Mouse (Mus musculus): ENCODE results near the gene Smo. TPM values are rescaled to one million over a fixed set of nuclear protein-coding genes. Genes with fewer than 3 reads are reported as not detected.

Smo gene
- 21.7 and 36.9 TPM in 2 replicates for polyA plus RNA-seq (2016; fragmentation: Nextera tagmentation; extraction: Ambion mirVana)

DNA sequence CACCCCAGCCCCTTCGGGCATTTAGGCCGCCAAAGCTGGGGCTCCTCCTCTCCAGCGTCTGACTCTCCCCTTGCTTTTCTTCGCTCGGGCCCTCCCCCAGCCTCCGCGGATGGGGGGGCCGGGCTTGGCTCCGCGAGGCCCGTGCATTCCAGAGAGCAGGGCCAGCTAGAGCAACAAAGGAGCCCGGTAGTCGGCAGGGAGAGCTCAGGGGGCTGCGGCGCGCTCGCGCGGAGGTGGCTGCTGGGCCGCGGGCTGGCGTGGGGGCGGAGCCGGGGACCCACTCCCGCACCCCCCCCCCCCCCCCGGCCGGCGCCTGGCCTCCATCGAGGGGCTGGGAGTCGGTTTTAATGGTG lies at the start of gene Smo:
TSS of gene Smo (plus strand) at position 168 of the 353 bp plus-strand sequence.
- peak within 1 kb of the TSS; percentile 99 for H3K27ac ChIP-seq
- H3K27me3 ChIP-seq (ENCODE audit: insufficient read depth, poor library complexity, severe bottlenecking) = no peaks in the 10 kb centered on the region
- peaks cover 13% of the 10 kb centered on the region; the same call in 1 of the 2 replicates for H3K36me3 ChIP-seq
- H3K4me3 ChIP-seq = peak within 1 kb of the TSS; percentile 93
- DNase-seq (ENCODE audit: low spot score) = peak; percentile 95
- under 1% methylated on average over 24 of the region's 30 CpGs for WGBS
- peaks cover 28% of the 10 kb centered on the region for H3K4me1 ChIP-seq
- no peaks in the 10 kb centered on the region for H3K9me3 ChIP-seq

DNA sequence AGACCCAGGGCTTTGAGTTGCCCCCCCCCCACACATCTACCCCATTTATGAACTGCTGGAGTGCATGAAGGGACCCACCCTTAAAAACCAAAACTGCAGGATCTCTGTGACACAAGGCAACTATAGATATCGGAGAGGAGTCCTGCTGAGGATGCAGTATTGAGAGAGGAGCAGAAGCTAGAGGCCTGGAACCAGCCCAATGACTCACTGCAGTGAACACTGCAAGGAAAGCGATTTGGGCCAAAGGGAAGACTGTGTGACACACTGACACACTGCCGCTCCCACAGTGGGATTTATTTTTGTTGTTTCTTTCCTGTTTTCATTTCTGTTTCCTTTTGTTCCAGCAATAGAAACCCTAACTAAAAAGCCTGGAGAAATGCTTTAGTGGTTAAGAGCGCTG lies 49.4 kb upstream of the Smo start:
- no peaks in the 10 kb centered on the region for H3K36me3 ChIP-seq
- no peak overlapping the region for H3K27ac ChIP-seq
- DNase-seq (ENCODE audit: low spot score) = no peak
- H3K4me3 ChIP-seq = no peak overlapping the region
- H3K27me3 ChIP-seq (ENCODE audit: insufficient read depth, poor library complexity, severe bottlenecking) = peaks cover 19% of the 10 kb centered on the region; the same call in 1 of the 2 replicates
- no peaks in the 10 kb centered on the region for H3K9me3 ChIP-seq
- H3K4me1 ChIP-seq = no peaks in the 10 kb centered on the region
- WGBS = 81% methylated on average over 4 of the region's 4 CpGs

DNA sequence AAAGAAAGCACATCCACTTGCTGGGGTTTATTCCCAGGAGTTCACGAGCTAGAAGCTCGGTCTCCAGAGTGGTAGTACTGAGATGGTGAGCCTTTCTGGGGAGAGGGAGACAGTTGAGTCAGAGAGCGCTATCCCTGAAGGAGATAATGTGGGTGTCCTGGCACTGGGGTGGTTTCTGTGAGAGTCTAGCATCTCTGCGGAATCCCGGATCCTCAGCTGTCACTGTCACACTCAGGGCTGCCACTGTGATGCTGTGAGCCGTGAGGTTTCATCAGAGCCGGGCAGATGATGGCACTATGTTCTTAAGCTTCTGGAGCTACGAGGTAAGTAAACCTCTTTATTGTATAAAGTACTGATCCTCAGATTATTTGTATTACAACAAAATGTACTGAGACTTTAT lies 45.8 kb upstream of the Smo start:
- WGBS = 69% methylated on average over 8 of the region's 8 CpGs
- H3K27ac ChIP-seq = no peak overlapping the region

DNA sequence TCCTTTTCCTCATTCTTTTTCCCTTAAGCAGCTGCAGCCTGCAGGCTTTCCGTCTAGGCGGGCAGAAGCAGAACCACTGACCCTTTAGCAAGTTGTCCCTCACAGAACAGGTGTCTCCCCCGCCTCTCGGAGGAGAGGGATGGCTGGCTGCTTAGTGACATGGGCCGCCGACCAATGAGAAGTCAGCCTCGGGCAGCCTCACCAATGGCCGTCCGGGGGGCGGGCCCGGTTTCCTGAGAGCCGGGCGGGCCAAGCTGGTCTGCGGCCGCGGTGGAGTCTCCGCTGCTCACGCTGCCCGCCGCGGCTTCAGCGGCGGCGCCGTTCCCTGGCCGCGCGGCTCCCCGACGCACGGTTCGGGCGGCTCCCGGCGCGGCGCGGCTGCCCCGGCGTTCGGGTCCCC lies 41.4 kb upstream of the Smo start, which contains the start of gene Tspan33:
TSS of gene Tspan33 (plus strand) at position 270 of the 400 bp plus-strand sequence.
- Histone ChIP-seq H3K27me3 (ENCODE audit: insufficient read depth, poor library complexity, severe bottlenecking) (peaks cover 58% of the 10 kb centered on the region), H3K36me3 (no peaks in the 10 kb centered on the region), H3K9me3 (no peaks in the 10 kb centered on the region), H3K27ac (peak within 1 kb of the TSS; percentile 91), H3K4me3 (peak within 1 kb of the TSS; percentile 90), H3K4me1 (peaks cover 18% of the 10 kb centered on the region)
- DNase-seq (ENCODE audit: low spot score) = peak; percentile 96
- WGBS = 0% methylated on average over 41 of the region's 41 CpGs

More for the DNA sequence above, 45.8 kb upstream of the Smo start:
- H3K4me1 ChIP-seq = peaks cover under 1% of the 10 kb centered on the region; the same call in 1 of the 2 replicates
- H3K4me3 ChIP-seq = no peak overlapping the region
- H3K27me3 ChIP-seq (ENCODE audit: insufficient read depth, poor library complexity, severe bottlenecking) = peaks cover 47% of the 10 kb centered on the region
- no peaks in the 10 kb centered on the region for H3K9me3 ChIP-seq
- H3K36me3 ChIP-seq = no peaks in the 10 kb centered on the region
- no peak for DNase-seq (ENCODE audit: low spot score)

DNA sequence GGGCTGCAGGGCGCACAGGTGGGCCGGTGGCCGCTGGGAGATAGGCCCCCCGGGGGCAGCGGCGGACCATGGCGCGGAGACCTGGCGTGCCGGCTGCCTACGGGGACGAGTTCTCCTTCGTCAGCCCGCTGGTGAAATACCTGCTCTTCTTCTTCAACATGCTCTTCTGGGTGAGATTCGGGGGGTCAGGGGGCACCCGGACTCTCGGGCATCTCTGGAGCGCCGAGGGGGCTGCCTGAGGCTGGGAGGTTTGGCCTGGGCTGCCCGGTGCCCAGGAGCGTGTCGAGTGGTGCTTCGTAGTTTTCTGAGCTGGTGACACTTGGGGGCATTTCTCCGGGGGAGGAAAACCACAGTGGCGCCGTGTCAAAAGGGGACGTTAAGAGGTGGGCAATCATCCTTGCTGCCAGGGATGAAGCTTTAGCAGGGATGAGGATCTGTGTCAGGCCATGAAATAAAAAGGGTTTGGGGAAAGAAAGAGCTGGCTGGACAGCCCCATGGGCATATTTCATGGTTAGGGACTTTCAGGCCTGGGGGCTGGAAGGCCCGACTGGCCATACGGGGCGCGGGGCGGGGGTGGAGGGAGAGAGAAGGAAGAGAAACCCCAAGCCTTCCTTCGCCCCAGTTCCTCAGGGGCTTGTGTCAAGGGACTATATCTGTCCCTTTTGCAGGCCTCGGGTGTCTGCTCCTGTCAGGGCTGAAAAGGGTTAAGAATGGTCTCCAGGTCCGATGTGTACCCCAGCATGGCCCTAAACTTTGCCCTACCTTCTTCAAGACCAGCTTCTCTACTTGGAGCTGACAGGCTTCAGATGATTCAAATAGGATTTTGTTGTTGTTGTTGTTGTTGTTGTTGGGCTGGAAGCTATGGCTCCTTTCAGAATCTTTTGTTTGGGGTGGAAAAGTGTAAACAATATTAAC lies 40.7 kb upstream of the Smo start:
- Histone ChIP-seq H3K27ac (peak overlapping the region; percentile 91), H3K4me1 (peaks cover 18% of the 10 kb centered on the region), H3K4me3 (peak overlapping the region; percentile 90), H3K27me3 (ENCODE audit: insufficient read depth, poor library complexity, severe bottlenecking) (peaks cover 55% of the 10 kb centered on the region), H3K9me3 (no peaks in the 10 kb centered on the region), H3K36me3 (no peaks in the 10 kb centered on the region)
- 4% methylated on average over 35 of the region's 35 CpGs for WGBS
- no peak for DNase-seq (ENCODE audit: low spot score)

DNA sequence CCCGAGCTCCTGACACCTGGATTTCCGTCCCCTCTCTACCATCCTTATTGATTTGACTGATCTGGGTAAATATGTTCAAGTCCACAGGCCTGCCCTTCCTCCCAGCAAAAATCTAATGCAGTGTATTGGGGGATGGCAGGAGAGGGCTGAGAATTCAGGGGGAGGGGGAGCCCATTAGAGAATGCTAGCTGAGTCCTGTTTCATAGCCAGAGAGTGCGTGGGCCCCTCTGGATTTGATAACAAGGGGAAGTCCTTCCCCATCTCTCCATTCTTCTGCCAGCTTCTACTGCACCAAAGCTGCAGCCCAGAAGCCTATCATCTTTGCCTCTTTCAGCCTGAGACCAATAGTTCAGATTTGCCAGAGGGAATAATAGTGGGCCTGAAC lies 40.0 kb upstream of the Smo start:
- DNase-seq (ENCODE audit: low spot score) = no peak
- H3K27ac ChIP-seq = peak overlapping the region; percentile 91
- peaks cover 48% of the 10 kb centered on the region for H3K27me3 ChIP-seq (ENCODE audit: insufficient read depth, poor library complexity, severe bottlenecking)
- H3K4me1 ChIP-seq = peaks cover 18% of the 10 kb centered on the region
- H3K4me3 ChIP-seq = peak overlapping the region; percentile 90
- H3K9me3 ChIP-seq = no peaks in the 10 kb centered on the region
- no peaks in the 10 kb centered on the region for H3K36me3 ChIP-seq
- WGBS = 46% methylated on average over 3 of the region's 3 CpGs

DNA sequence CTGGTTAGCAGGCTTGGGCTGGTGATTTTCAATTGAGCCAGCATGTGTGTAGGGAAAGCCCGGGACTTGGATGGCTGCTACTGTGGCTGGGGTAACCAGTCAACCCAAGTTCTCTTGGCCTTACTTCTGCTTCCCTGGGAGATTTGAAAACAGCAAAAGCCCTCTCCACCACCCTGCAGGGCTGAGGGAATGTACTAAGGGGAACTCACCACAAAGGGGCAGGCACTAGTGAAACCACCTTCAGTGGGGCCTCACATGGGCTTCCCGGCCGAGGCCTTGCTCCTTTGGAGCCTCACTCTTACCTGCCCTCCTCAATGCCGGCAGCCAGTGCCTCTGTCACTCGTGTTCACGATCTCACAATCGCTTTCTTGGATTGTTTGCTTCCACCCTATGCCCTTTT lies 39.3 kb upstream of the Smo start:
- Histone ChIP-seq H3K27ac (peak overlapping the region; percentile 91), H3K4me1 (peaks cover 18% of the 10 kb centered on the region), H3K27me3 (ENCODE audit: insufficient read depth, poor library complexity, severe bottlenecking) (peaks cover 46% of the 10 kb centered on the region), H3K36me3 (no peaks in the 10 kb centered on the region), H3K9me3 (no peaks in the 10 kb centered on the region), H3K4me3 (peak overlapping the region; percentile 90)
- DNase-seq (ENCODE audit: low spot score) = no peak
- WGBS = 65% methylated on average over 7 of the region's 7 CpGs

DNA sequence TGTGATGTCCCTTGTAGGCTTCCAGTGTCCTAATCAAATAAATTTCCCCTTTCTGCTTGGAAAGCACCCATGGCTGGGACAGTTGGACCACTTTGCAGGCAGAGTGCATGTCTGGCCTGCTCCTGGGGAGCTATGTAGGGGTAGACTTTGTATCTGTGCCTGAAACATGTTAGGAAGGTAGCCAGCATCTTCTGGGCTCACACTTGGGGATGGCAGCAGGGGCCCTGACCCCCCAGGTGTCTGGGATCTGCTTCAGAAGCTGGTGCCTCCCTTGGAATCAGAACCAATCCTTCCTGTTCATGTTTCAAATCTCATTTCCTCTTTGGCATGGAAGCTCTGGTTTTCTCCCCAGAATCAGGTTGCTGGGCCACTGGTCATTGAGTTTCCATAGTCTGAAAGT lies 38.2 kb upstream of the Smo start:
- Histone ChIP-seq H3K27me3 (ENCODE audit: insufficient read depth, poor library complexity, severe bottlenecking) (peaks cover 37% of the 10 kb centered on the region), H3K27ac (peak overlapping the region; percentile 69; the same call in 1 of the 2 replicates), H3K4me1 (peaks cover 18% of the 10 kb centered on the region), H3K9me3 (no peaks in the 10 kb centered on the region), H3K4me3 (no peak overlapping the region), H3K36me3 (no peaks in the 10 kb centered on the region)
- no peak for DNase-seq (ENCODE audit: low spot score)

DNA sequence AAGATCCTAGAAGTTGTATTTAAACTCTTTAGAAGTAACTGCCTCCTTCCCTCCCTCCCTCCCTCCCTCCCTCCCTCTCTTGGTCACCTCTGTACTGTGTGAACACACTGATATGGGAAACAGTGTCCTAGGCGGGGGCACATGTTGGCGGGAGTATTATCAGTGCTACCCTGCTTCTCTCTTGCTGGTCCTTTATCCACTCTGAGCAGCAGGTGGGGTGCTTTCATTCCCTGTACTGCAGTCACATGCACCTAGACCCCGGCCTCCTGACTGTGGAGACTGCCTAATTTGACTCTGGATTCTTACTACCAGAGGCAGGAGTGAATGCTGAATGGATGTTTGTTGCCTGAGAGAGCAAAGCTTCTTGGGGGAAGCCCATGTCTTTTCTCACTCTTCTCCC lies 37.8 kb upstream of the Smo start:
- H3K27ac ChIP-seq = peak overlapping the region; percentile 59; the same call in 1 of the 2 replicates
- H3K36me3 ChIP-seq = no peaks in the 10 kb centered on the region
- peaks cover 33% of the 10 kb centered on the region for H3K27me3 ChIP-seq (ENCODE audit: insufficient read depth, poor library complexity, severe bottlenecking)
- peaks cover 18% of the 10 kb centered on the region for H3K4me1 ChIP-seq
- DNase-seq (ENCODE audit: low spot score) = peak; percentile 95
- no peak overlapping the region for H3K4me3 ChIP-seq
- H3K9me3 ChIP-seq = no peaks in the 10 kb centered on the region
- WGBS = 32% methylated on average over 3 of the region's 3 CpGs

DNA sequence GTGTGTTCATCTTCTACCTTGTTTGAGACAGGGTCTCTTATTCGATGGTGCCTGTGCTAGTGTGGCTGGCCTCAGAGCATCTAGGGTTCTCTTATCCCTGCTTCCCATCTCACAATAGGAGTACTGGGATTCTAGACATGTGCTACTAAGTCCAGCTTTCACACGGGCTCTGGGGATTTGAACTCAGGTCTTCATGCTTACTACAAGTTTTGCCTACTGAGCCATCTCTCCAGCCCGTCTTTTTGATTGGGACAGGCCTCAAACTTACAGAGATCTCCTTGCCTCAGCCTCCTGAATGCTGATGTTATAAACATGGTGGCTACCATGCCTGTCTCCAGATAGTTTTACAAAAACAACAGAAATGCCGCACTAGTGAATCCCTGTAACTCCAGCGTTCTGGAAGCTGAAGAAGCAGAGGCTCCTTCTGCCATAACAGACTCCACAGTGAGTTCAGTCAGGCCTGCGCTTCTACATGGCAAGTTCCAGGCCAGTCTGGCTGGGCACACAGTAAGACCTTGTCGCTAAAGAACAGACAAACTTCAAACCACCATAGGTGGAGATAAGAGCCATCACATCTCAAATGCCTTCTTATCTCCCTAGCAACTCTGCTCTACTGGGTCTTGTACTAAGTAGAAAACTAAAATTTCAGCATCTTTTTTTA lies 36.1 kb upstream of the Smo start:
- H3K4me1 ChIP-seq = peaks cover 18% of the 10 kb centered on the region
- H3K4me3 ChIP-seq = no peak overlapping the region
- peak overlapping the region; percentile 67; the same call in 1 of the 2 replicates for H3K27ac ChIP-seq
- no peaks in the 10 kb centered on the region for H3K36me3 ChIP-seq
- H3K9me3 ChIP-seq = no peaks in the 10 kb centered on the region
- H3K27me3 ChIP-seq (ENCODE audit: insufficient read depth, poor library complexity, severe bottlenecking) = peaks cover 21% of the 10 kb centered on the region
- 82% methylated on average over 7 of the region's 7 CpGs for WGBS
- no peak for DNase-seq (ENCODE audit: low spot score)

DNA sequence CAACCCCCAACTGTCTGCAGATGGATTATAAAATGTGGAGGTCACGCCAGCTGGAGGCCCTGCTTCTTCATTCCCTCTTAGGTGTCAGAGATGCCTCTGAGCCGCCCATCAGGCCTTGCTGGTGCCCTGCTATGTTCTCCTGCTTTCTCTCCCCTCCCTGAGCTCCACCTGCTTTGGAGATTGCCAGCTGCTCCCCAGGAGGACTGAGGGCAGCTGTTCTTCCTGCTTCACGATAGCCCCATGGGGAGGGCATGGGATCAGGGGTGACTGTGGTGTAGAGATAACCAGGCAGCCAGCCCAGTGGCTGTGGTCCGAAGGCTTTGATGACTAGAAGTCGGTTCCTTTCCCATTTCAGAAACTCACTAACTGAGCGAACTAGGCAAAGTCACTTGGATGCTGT lies 34.3 kb upstream of the Smo start:
- H3K4me1 ChIP-seq = 0 out of 2 replicates have a peak, but pooled peaks cover 6% of the 10 kb centered on the region
- peaks cover 10% of the 10 kb centered on the region for H3K27me3 ChIP-seq (ENCODE audit: insufficient read depth, poor library complexity, severe bottlenecking)
- no peaks in the 10 kb centered on the region for H3K9me3 ChIP-seq
- DNase-seq (ENCODE audit: low spot score) = peak; percentile 96
- no peaks in the 10 kb centered on the region for H3K36me3 ChIP-seq
- H3K27ac ChIP-seq = peak overlapping the region; percentile 72; the same call in 1 of the 2 replicates
- 51% methylated on average over 6 of the region's 6 CpGs for WGBS
- no peak overlapping the region for H3K4me3 ChIP-seq

DNA sequence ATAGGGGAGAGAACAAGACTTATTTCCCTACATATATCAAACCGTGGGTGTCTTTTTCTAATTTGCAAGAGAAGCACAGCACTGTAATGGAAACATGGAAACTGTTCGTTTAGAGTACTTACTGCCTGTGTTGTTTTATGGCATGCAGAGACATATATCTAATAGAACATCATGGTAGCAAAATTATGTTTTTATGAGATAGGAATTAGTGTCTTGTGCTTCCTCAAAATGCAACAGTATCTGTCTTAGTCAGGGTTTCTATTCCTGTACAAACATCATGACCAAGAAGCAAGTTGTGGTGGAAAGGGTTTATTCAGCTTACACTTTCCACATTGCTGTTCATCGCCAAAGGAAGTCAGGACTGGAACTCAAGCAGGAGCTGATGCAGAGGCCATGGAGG lies 33.2 kb upstream of the Smo start:
- Histone ChIP-seq H3K9me3 (no peaks in the 10 kb centered on the region), H3K27ac (peak overlapping the region; percentile 72; the same call in 1 of the 2 replicates), H3K4me3 (no peak overlapping the region), H3K4me1 (0 out of 2 replicates have a peak, but pooled peaks cover 12% of the 10 kb centered on the region), H3K27me3 (ENCODE audit: insufficient read depth, poor library complexity, severe bottlenecking) (peaks cover 5% of the 10 kb centered on the region), H3K36me3 (no peaks in the 10 kb centered on the region)
- DNase-seq (ENCODE audit: low spot score) = no peak
- WGBS = 87% methylated on average over 3 of the region's 3 CpGs

DNA sequence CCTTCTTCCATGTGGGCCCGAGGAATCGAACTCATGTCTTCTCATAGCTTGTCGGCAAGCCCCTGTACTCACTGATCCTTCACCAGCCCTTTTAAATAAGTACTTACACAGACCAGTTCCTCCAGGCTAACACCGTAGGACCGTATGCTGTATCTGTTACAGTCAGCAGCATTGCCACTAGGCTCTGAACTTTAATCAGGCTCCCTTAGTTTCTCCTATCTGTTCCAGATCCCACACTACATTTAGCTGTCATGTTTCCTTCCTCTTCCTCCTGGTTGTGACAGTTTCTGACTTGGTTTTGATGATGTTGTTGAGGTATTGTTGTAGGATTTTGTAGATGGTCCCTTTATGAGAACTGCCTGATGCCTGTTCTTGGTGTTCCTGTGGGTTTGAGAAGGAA lies 31.2 kb upstream of the Smo start:
- no peak for DNase-seq (ENCODE audit: low spot score)
- Histone ChIP-seq H3K27ac (no peak overlapping the region), H3K4me3 (no peak overlapping the region), H3K9me3 (no peaks in the 10 kb centered on the region), H3K36me3 (no peaks in the 10 kb centered on the region), H3K4me1 (peaks cover 18% of the 10 kb centered on the region), H3K27me3 (ENCODE audit: insufficient read depth, poor library complexity, severe bottlenecking) (peaks cover 4% of the 10 kb centered on the region; the same call in 1 of the 2 replicates)
- WGBS = 77% methylated on average over 5 of the region's 5 CpGs
